Mouse (Mus musculus) embryonic stem cell, embryonic (primary cell): Measurements from ENCODE around the gene Spin2c.

Source experiments
- CTCF ChIA-PET, 4 experiments: fragments of 300-600 bp in 2 of 4; fragments of 350-600 bp in 2 of 4; sonication (Branson Sonifier 250); formaldehyde crosslinking; loops; one replicate each; lab custom pipeline; 2022; ENCODE audit warnings: inconsistent platforms in 2 of 4; lab: Charles Lee
- POLR2A ChIA-PET, 4 experiments: fragments of 300-600 bp in 2 of 4; fragments of 350-600 bp in 2 of 4; sonication (Branson Sonifier 250); formaldehyde crosslinking; loops; one replicate each; lab custom pipeline; 2022; ENCODE audit warnings: antibody characterized with exemption in 4 of 4, inconsistent platforms in 1 of 4; lab: Charles Lee

The Spin2c gene

DNA sequence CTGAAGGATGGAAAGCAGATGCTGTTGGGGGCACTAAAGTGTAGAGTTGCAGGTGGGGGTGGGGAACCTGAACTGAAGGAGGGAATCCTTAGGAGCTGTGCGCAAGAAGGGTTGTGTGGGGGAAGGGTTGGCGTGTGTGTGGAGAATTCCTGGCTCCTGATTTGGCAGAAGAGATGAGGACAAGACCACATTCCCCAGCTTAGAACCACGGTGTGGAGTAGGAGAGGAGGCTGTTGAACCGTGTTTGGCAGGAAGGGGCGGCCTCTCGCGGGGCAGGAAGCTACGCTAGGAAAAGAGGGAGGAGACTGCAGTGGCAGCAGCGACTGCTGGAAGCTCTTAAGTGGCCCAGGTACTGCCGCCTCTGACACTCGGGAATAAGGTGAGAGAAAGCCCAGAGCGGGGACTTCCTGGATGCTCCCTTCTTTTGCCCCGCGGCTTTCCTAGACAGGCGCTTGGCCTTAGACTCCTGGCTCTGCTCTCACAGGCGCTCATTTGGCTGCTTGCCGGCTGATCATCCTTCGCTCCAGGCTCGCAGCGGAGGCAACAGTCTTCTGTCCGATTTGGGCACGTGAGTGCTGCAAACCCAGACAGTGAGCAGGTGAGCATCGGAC, at the start of gene Spin2c:
TSS of gene Spin2c (plus strand) at position 275 of the 611 bp plus-strand sequence.
- ChIA-PET CTCF (no interaction called here), POLR2A (interaction anchor here in 2 of 4 experiments (0.9 to 1.4 kb wide), 3 partner anchors 11 to 1430 kb away, joined by 3 read pairs; partner anchors contain the start of gene Acot9 (in 1 of the 2))

DNA sequence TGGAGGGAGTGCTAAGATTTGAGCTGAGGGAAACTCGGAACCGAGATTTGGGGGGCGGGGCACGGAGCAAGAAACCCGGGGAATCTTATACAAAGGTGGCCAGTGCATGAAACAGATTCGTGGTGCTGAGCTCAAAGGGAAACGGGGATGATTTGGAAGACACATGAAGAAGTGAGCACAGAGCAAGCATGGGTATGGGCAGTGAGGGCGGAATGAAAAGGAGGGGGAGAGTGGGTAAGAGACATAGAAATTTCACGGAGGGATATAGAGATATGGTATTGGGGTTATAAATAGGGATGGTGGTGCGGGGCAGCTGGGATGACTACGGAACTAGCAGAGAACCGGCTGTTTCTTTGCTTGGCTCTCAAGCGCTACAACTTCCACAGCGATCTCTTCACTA, 581 bp downstream of the Spin2c start:
- ChIA-PET CTCF (no interaction called here), POLR2A (interaction anchor here in 2 of 4 experiments (0.9 to 1.4 kb wide), 3 partner anchors 10 to 1429 kb away, joined by 3 read pairs; partner anchors contain the start of gene Acot9 (in 1 of the 2))
